Mouse (Mus musculus) kidney, embryonic 14.5 days (tissue): ENCODE results near the gene Lrrc4. TPM values are rescaled to one million over a fixed set of nuclear protein-coding genes. Genes with fewer than 3 reads are reported as not detected.

Experiments used
- ATAC-seq: fragments of 200-750 bp; cut with Nextera tagmentation; 2 replicates; pipeline ENCODE4 v1.8.0; 2017; ENCODE audit warnings: moderate number of reproducible peaks, mild to moderate bottlenecking, moderate TSS enrichment, moderate library complexity; ENCODE audit not compliant: low FRiP score, low TSS enrichment
- H3K27ac ChIP-seq: fragments of 300-500 bp; sonication (generic); 2 replicates; pipeline ENCODE4 v1.5.1; 2014; ENCODE audit warnings: low read depth, mild to moderate bottlenecking, low read length, moderate library complexity, mixed read lengths
- H3K27me3 ChIP-seq: fragments of 300-500 bp; sonication (generic); 2 replicates; pipeline ENCODE4 v1.6.1; 2014; ENCODE audit warnings: mild to moderate bottlenecking, low read length; ENCODE audit not compliant: control insufficient read depth, insufficient read depth
- H3K36me3 ChIP-seq: fragments of 300-500 bp; sonication (generic); 2 replicates; pipeline ENCODE4 v1.6.1; 2014; ENCODE audit warnings: low read length, mixed read lengths; ENCODE audit not compliant: control insufficient read depth, insufficient read depth
- H3K4me1 ChIP-seq: fragments of 300-500 bp; sonication (generic); 2 replicates; pipeline ENCODE4 v1.6.1; 2014; ENCODE audit warnings: low read length, mixed read lengths; ENCODE audit not compliant: control insufficient read depth, insufficient read depth
- H3K4me2 ChIP-seq: fragments of 300-500 bp; sonication (generic); replicated peaks from 2 replicates; pipeline ENCODE4 v1.6.1; 2014; ENCODE audit warnings: low read depth, mild to moderate bottlenecking, low read length
- H3K4me3 ChIP-seq: fragments of 300-500 bp; sonication (generic); 2 replicates; pipeline ENCODE4 v1.5.1; 2014; ENCODE audit warnings: mild to moderate bottlenecking, low read length
- H3K9ac ChIP-seq: fragments of 300-500 bp; sonication (generic); 2 replicates; pipeline ENCODE4 v1.6.1; 2014; ENCODE audit warnings: low read depth, mild to moderate bottlenecking, low read length, moderate library complexity
- H3K9me3 ChIP-seq: fragments of 300-500 bp; sonication (generic); 2 replicates; pipeline ENCODE4 v1.6.1; 2016; ENCODE audit warnings: low read length; ENCODE audit not compliant: control insufficient read depth
- WGBS: fragments of 180-500 bp; shearing (Covaris S2); extraction: QIAGEN DNeasy Blood & Tissue Kit; methylation state at CpG from one replicate; pipeline ENCODE4 v1.1.7; 2014; 5-methylcytosine and 5-hydroxymethylcytosine counted together
- polyA plus RNA-seq: library from polyadenylated mRNA; unstranded; fragments of >200 nt; fragmentation: Nextera tagmentation; extraction: Ambion mirVana; gene quantifications from 2 replicates; pipeline ENCODE4 v1.2.1, GENCODE M21; 2014

Gene Lrrc4
- polyA plus RNA-seq, 1 experiment from 2014 or later, result 2.8 TPM

GRCm38 (mm10) chr6:28783953-28784352 is 47.6 kb downstream of the Lrrc4 start:
- Histone ChIP-seq H3K4me2 (no peak overlapping the region), H3K9me3 (no peaks in the 10 kb centered on the region), H3K9ac (no peak overlapping the region), H3K27me3 (no peaks in the 10 kb centered on the region), H3K36me3 (no peaks in the 10 kb centered on the region), H3K4me1 (peaks cover 3% of the 10 kb centered on the region; the same call in 1 of the 2 replicates), H3K27ac (no peak overlapping the region), H3K4me3 (no peak overlapping the region)
- 74% methylated on average over 5 of the region's 5 CpGs for WGBS
- ATAC-seq, result no peak

- peaks cover 3% of the 10 kb centered on the region; the same call in 1 of the 2 replicates for H3K4me1 ChIP-seq
- H3K36me3 ChIP-seq, result no peaks in the 10 kb centered on the region
- no peak overlapping the region for H3K4me2 ChIP-seq
- no peak overlapping the region for H3K9ac ChIP-seq
- H3K27ac ChIP-seq, result no peak overlapping the region
- ATAC-seq, result no peak
- no peaks in the 10 kb centered on the region for H3K27me3 ChIP-seq
- no peaks in the 10 kb centered on the region for H3K9me3 ChIP-seq
- no peak overlapping the region for H3K4me3 ChIP-seq
- WGBS, result 88% methylated on average over 4 of the region's 4 CpGs
Observed at GRCm38 (mm10) chr6:28783082-28783647, 48.4 kb downstream of the Lrrc4 start.

- no peak overlapping the region for H3K4me2 ChIP-seq
- H3K4me1 ChIP-seq, result peaks cover 3% of the 10 kb centered on the region; the same call in 1 of the 2 replicates
- no peaks in the 10 kb centered on the region for H3K36me3 ChIP-seq
- H3K4me3 ChIP-seq, result no peak overlapping the region
- 53% methylated on average over 3 of the region's 3 CpGs for WGBS
- H3K27me3 ChIP-seq, result no peaks in the 10 kb centered on the region
- no peak for ATAC-seq
- H3K27ac ChIP-seq, result no peak overlapping the region
- no peaks in the 10 kb centered on the region for H3K9me3 ChIP-seq
- no peak overlapping the region for H3K9ac ChIP-seq
Observed at GRCm38 (mm10) chr6:28781696-28782095, 49.9 kb downstream of the Lrrc4 start.

- no peak overlapping the region for H3K27ac ChIP-seq
- no peak overlapping the region for H3K4me2 ChIP-seq
- no peak for ATAC-seq
- no peaks in the 10 kb centered on the region for H3K9me3 ChIP-seq
- WGBS, result 67% methylated on average over 2 of the region's 2 CpGs
- no peaks in the 10 kb centered on the region for H3K4me1 ChIP-seq
- no peak overlapping the region for H3K9ac ChIP-seq
- no peaks in the 10 kb centered on the region; the same call in 1 of the 2 replicates for H3K36me3 ChIP-seq
- H3K4me3 ChIP-seq, result no peak overlapping the region
- H3K27me3 ChIP-seq, result no peaks in the 10 kb centered on the region
Observed at GRCm38 (mm10) chr6:28771331-28771730, 60.2 kb downstream of the Lrrc4 start.

GRCm38 (mm10) chr6:28767891-28768481 is 63.6 kb downstream of the Lrrc4 start:
- no peaks in the 10 kb centered on the region for H3K9me3 ChIP-seq
- no peak overlapping the region for H3K27ac ChIP-seq
- WGBS, result 47% methylated on average over 6 of the region's 6 CpGs
- no peaks in the 10 kb centered on the region; the same call in 1 of the 2 replicates for H3K36me3 ChIP-seq
- H3K4me1 ChIP-seq, result peaks cover 7% of the 10 kb centered on the region; the same call in 1 of the 2 replicates
- no peak overlapping the region for H3K4me2 ChIP-seq
- no peak overlapping the region for H3K9ac ChIP-seq
- H3K4me3 ChIP-seq, result no peak overlapping the region
- no peak for ATAC-seq
- H3K27me3 ChIP-seq, result no peaks in the 10 kb centered on the region

- 69% methylated on average over 3 of the region's 3 CpGs for WGBS
- H3K36me3 ChIP-seq, result no peaks in the 10 kb centered on the region; the same call in 1 of the 2 replicates
Observed at GRCm38 (mm10) chr6:28766622-28767021, 64.9 kb downstream of the Lrrc4 start.

GRCm38 (mm10) chr6:28762132-28762775 is 69.3 kb downstream of the Lrrc4 start:
- H3K4me1 ChIP-seq, result peaks cover 11% of the 10 kb centered on the region; the same call in 1 of the 2 replicates
- no peak overlapping the region for H3K4me3 ChIP-seq
- H3K27ac ChIP-seq, result no peak overlapping the region
- ATAC-seq, result no peak
- no peak overlapping the region for H3K4me2 ChIP-seq
- 33% methylated on average over 5 of the region's 5 CpGs for WGBS
- H3K27me3 ChIP-seq, result no peaks in the 10 kb centered on the region
- H3K9me3 ChIP-seq, result no peaks in the 10 kb centered on the region
- no peaks in the 10 kb centered on the region for H3K36me3 ChIP-seq
- H3K9ac ChIP-seq, result no peak overlapping the region

More at GRCm38 (mm10) chr6:28766622-28767021, 64.9 kb downstream of the Lrrc4 start:
- H3K4me2 ChIP-seq, result no peak overlapping the region
- no peaks in the 10 kb centered on the region for H3K9me3 ChIP-seq
- no peak overlapping the region for H3K27ac ChIP-seq
- H3K9ac ChIP-seq, result no peak overlapping the region
- H3K4me3 ChIP-seq, result no peak overlapping the region
- H3K27me3 ChIP-seq, result no peaks in the 10 kb centered on the region
- no peak for ATAC-seq
- peaks cover 10% of the 10 kb centered on the region; the same call in 1 of the 2 replicates for H3K4me1 ChIP-seq

GRCm38 (mm10) chr6:28761728-28762127 is 69.8 kb downstream of the Lrrc4 start:
- WGBS, result 40% methylated on average over 3 of the region's 3 CpGs

GRCm38 (mm10) chr6:28758293-28758692 is 73.3 kb downstream of the Lrrc4 start:
- Histone ChIP-seq H3K4me1 (0 out of 2 replicates have a peak, but pooled peaks cover 3% of the 10 kb centered on the region), H3K36me3 (no peaks in the 10 kb centered on the region), H3K4me2 (no peak overlapping the region), H3K9ac (no peak overlapping the region), H3K27ac (no peak overlapping the region), H3K4me3 (no peak overlapping the region), H3K27me3 (no peaks in the 10 kb centered on the region), H3K9me3 (no peaks in the 10 kb centered on the region)
- WGBS, result 57% methylated on average over 4 of the region's 4 CpGs
- ATAC-seq, result no peak

More at GRCm38 (mm10) chr6:28761728-28762127, 69.8 kb downstream of the Lrrc4 start:
- Histone ChIP-seq H3K9me3 (no peaks in the 10 kb centered on the region), H3K4me1 (peaks cover 11% of the 10 kb centered on the region; the same call in 1 of the 2 replicates), H3K4me3 (no peak overlapping the region), H3K9ac (no peak overlapping the region), H3K4me2 (no peak overlapping the region), H3K36me3 (no peaks in the 10 kb centered on the region), H3K27ac (no peak overlapping the region), H3K27me3 (no peaks in the 10 kb centered on the region)
- ATAC-seq, result no peak
